Mouse (Mus musculus): ENCODE measurements at regions not wholly inside any gene's neighbourhood (a gene's known extent, or its start where the extent isn't known, plus 50 kb on each side); places are given as distances from the start of the nearest gene placed in this dataset.

DNA sequence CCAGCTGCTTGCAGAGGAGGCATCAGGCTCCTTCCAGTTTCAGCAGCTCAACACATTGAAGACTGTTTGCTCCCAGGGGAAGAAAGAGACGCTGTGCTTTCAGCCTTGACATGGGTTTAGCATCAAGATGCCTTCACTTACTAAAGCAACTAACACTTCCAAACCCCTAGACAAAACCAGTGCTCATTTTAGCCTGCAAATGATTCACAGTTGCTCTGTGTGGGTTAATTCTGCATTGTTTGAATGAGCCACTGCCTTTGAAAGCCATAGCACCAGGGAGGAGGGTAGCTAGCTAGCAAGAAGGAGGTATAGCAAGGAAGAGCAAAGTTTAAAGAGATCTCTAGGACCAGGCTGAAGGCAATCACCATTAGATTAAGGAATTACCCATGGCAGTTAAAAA is 186.1 kb upstream of the Hs6st1 start:
- TF ChIP-seq CTCF (IDR thresholded peaks at IDR 0.05), result no peak
- TF ChIP-seq POLR2A (IDR thresholded peaks at IDR 0.05; ENCODE audit: insufficient read depth, low read depth, low read length), result no peak

Measured in heart, adult 2 months (tissue).